Mouse (Mus musculus): Measurements from ENCODE around the gene Asb2. TPM values are rescaled to one million over a fixed set of nuclear protein-coding genes. Genes with fewer than 3 reads are reported as not detected.

Asb2 gene
- polyA plus RNA-seq, 1 experiment from 2014 or later, result 18.7 TPM

DNA sequence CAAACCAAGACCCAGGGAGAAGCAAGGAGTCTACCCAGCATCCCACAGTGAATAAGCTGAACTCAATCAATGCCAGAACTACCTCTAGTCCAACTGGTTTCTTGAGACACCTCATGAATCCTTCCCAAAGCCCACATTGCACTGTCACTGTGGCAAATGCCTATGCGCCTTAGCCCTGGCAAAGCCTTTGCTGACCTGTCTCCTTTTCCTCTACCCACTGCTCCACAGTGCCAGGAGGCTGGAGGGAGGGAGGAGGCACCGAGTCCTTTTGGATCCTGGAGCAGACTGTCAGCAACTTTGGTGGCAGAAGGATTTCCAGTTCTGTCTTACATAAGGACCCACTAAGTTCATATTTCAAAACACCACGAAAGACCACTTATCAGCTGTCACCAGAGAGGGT is 72.4 kb downstream of the Asb2 start:
- Histone ChIP-seq H3K9me3 (no peaks in the 10 kb centered on the region), H3K9ac (no peak overlapping the region), H3K4me3 (replicated peaks) (no peak overlapping the region), H3K4me2 (no peak overlapping the region), H3K4me1 (no peaks in the 10 kb centered on the region), H3K27ac (no peak overlapping the region), H3K27me3 (replicated peaks) (no peaks in the 10 kb centered on the region), H3K36me3 (no peaks in the 10 kb centered on the region)
- no peak for ATAC-seq (ENCODE audit: insufficient read depth, low FRiP score, low read depth)
- WGBS, result 81% methylated on average over 3 of the region's 3 CpGs

DNA sequence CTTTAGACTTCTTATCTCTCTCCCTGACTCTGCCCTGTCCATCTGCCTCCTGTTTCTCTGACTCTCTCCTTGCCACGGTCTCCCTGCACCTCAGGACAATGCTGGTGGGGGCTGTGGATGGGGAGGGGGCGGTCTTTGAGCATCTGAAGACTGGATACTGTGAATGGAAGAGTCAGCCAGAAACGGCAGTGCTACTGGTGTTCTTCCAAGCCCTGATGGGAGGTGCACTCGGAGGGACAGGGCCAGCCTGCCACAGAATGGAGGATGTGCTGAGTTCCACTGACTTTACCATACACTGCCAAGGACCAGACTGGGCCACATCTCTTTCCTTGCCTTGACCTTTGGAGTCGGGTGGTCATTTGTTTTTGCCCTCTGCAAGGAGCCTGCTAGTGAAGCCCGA is 72.9 kb downstream of the Asb2 start:
- 61% methylated on average over 6 of the region's 6 CpGs for WGBS

DNA sequence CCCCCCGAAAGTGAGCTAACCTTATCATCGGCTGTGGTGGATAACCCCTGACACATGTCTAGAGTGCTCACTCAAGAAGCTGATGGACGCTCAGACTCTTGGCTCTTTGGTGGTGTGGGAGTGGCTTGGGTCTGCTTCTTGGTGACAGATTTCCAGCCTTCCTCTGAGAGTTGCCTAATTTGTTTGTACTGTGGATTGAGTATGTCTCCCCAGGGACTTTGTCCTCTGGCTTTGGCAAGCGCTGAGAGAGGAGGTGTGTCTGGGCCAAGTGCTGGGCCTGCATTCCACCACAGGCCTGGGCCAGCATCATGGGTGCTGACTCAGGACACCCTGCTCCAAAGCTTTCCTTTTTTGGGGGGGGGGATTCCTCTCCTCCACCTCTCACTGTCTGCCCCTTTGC is 73.9 kb downstream of the Asb2 start:
- ATAC-seq (ENCODE audit: insufficient read depth, low FRiP score, low read depth), result peak; percentile 73
- no peak overlapping the region for H3K9ac ChIP-seq
- H3K4me1 ChIP-seq, result no peaks in the 10 kb centered on the region
- H3K4me2 ChIP-seq, result no peak overlapping the region
- WGBS, result 25% methylated on average over 4 of the region's 4 CpGs
- H3K27me3 ChIP-seq (replicated peaks), result no peaks in the 10 kb centered on the region
- no peaks in the 10 kb centered on the region for H3K36me3 ChIP-seq
- no peaks in the 10 kb centered on the region for H3K9me3 ChIP-seq
- no peak overlapping the region; the same call in 1 of the 2 replicates for H3K27ac ChIP-seq
- no peak overlapping the region for H3K4me3 ChIP-seq (replicated peaks)

More for the DNA sequence above, 72.9 kb downstream of the Asb2 start:
- H3K36me3 ChIP-seq, result no peaks in the 10 kb centered on the region
- H3K4me3 ChIP-seq (replicated peaks), result no peak overlapping the region
- H3K4me1 ChIP-seq, result no peaks in the 10 kb centered on the region
- H3K9ac ChIP-seq, result no peak overlapping the region
- no peaks in the 10 kb centered on the region for H3K27me3 ChIP-seq (replicated peaks)
- no peaks in the 10 kb centered on the region for H3K9me3 ChIP-seq
- H3K27ac ChIP-seq, result no peak overlapping the region
- ATAC-seq (ENCODE audit: insufficient read depth, low FRiP score, low read depth), result no peak
- H3K4me2 ChIP-seq, result no peak overlapping the region

DNA sequence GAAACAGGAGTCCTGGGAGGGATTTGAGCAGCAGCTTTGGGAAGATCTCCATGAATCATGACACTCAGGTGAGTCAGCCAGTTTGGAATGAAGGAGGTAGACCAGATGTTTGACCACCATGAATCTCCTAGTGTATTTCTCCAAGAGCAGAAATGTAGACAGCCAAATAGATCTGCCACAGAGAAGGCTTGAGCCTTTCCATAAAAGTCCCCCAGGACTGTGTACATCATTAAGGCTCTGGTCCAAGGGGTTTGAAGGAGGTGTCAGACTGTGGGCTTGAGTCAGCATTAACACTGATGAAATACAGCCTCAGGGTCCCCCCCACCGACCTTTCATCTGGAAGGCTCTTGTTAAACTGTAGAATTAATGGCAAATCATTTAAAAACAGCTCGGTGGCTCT is 74.3 kb downstream of the Asb2 start:
- H3K36me3 ChIP-seq, result no peaks in the 10 kb centered on the region
- no peak overlapping the region for H3K9ac ChIP-seq
- H3K4me2 ChIP-seq, result no peak overlapping the region
- no peaks in the 10 kb centered on the region for H3K9me3 ChIP-seq
- 34% methylated on average over 2 of the region's 2 CpGs for WGBS
- H3K27ac ChIP-seq, result no peak overlapping the region; the same call in 1 of the 2 replicates
- H3K4me1 ChIP-seq, result no peaks in the 10 kb centered on the region
- no peaks in the 10 kb centered on the region for H3K27me3 ChIP-seq (replicated peaks)
- H3K4me3 ChIP-seq (replicated peaks), result no peak overlapping the region
- ATAC-seq (ENCODE audit: insufficient read depth, low FRiP score, low read depth), result peak; percentile 38; the same call in 1 of the 2 replicates

DNA sequence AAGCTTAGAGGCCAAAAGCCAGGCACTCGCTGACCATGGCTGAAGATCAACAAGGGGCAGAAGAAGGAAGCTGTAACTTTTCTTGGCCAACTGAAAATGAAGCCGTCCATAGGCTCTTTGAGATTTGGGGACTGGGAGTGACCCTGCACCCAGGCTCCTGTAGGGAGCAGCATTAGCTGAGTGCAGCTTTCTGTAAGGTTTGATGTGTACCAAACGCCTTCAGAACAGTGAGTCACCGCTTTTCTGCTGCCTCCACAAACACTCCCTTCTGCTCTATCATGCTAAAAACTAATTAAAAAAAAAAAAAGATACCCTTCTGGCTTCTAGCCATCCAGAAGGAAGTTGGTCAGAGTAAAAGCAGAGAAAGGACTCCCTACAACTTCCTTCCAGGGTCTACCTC is 79.4 kb downstream of the Asb2 start:
- H3K9me3 ChIP-seq, result no peaks in the 10 kb centered on the region
- H3K4me1 ChIP-seq, result no peaks in the 10 kb centered on the region
- no peaks in the 10 kb centered on the region for H3K27me3 ChIP-seq (replicated peaks)
- WGBS, result 41% methylated on average over 4 of the region's 4 CpGs
- H3K36me3 ChIP-seq, result no peaks in the 10 kb centered on the region
- H3K4me3 ChIP-seq (replicated peaks), result no peak overlapping the region
- ATAC-seq (ENCODE audit: insufficient read depth, low FRiP score, low read depth), result no peak
- H3K9ac ChIP-seq, result no peak overlapping the region
- H3K4me2 ChIP-seq, result no peak overlapping the region
- no peak overlapping the region for H3K27ac ChIP-seq

DNA sequence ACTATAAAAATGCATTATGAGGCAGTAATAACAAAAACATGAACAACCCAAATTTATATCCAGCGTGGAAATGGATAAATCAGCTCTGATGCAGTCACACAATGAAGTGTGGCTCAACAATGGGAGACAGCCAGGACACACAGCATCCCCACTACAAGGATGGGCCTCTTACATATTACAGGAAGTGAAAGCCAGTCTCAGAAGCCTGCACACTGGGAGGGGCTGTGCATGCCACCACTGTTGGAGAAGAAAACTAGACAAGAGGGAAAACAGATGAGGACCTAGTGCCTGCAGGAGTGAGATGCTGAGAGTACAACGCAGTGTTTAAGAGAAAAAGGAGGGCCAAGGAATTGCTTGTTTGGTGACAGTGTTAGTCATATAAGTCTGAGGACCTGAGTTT is 82.1 kb downstream of the Asb2 start:
- Histone ChIP-seq H3K36me3 (no peaks in the 10 kb centered on the region), H3K9ac (no peak overlapping the region), H3K4me1 (no peaks in the 10 kb centered on the region), H3K27ac (no peak overlapping the region), H3K27me3 (replicated peaks) (no peaks in the 10 kb centered on the region), H3K4me3 (replicated peaks) (no peak overlapping the region), H3K4me2 (no peak overlapping the region), H3K9me3 (no peaks in the 10 kb centered on the region)
- WGBS, result 89% methylated on average over 2 of the region's 2 CpGs
- ATAC-seq (ENCODE audit: insufficient read depth, low FRiP score, low read depth), result no peak

DNA sequence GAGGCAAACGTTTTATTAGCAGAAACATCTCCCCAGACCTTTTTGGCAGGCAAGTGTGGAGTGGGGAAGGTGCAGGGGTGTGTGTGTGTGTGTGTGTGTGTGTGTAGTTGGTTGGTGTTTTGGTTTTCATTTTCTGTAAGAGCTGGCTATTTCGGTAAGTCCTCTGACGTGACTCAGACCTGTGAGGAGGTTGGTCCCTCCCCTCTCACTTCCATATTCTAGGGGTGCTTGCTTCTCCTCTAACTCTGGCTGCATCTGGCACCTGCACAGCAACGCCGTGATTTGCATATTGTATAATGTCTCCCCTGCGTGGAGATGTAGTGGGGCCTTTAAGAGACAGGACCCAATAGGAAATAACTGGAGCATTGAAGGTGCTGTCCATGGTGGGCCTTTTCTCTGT is 82.8 kb downstream of the Asb2 start:
- no peak overlapping the region for H3K9ac ChIP-seq
- no peak for ATAC-seq (ENCODE audit: insufficient read depth, low FRiP score, low read depth)
- H3K27me3 ChIP-seq (replicated peaks), result no peaks in the 10 kb centered on the region
- no peak overlapping the region for H3K4me3 ChIP-seq (replicated peaks)
- WGBS, result 58% methylated on average over 6 of the region's 6 CpGs
- no peaks in the 10 kb centered on the region for H3K4me1 ChIP-seq
- H3K27ac ChIP-seq, result no peak overlapping the region
- no peak overlapping the region for H3K4me2 ChIP-seq
- H3K9me3 ChIP-seq, result no peaks in the 10 kb centered on the region
- H3K36me3 ChIP-seq, result no peaks in the 10 kb centered on the region

DNA sequence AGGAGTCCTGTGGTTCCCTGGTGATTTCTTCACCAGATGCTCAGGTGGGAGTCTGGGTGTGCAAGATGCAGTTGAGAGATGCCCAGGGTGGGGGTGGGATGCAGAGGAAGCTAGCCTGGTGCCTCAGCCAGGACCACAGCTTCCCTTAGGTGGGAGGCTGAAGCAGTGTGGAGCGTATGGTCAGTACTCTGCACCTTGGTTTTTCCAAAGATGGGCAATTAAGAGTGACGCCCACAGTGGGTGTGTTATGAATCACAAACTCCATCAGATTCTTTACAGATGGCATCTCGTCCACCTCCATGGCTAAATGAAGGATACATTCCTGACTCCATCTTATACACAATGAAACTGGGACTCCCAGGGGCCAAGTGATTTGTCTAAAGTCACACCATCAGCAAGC is 83.6 kb downstream of the Asb2 start:
- no peaks in the 10 kb centered on the region for H3K9me3 ChIP-seq
- no peak for ATAC-seq (ENCODE audit: insufficient read depth, low FRiP score, low read depth)
- H3K4me2 ChIP-seq, result no peak overlapping the region
- no peak overlapping the region for H3K27ac ChIP-seq
- 80% methylated on average over 3 of the region's 3 CpGs for WGBS
- H3K4me3 ChIP-seq (replicated peaks), result no peak overlapping the region
- H3K9ac ChIP-seq, result no peak overlapping the region
- no peaks in the 10 kb centered on the region for H3K4me1 ChIP-seq
- no peaks in the 10 kb centered on the region for H3K27me3 ChIP-seq (replicated peaks)
- no peaks in the 10 kb centered on the region for H3K36me3 ChIP-seq

Other genes with a start within 250 kb of the Asb2 start
- 1.4 TPM in 2 replicates for gene Prima1, start 113.9 kb downstream of the Asb2 start, polyA plus RNA-seq (2015; fragmentation: Nextera tagmentation; extraction: Ambion mirVana)
- not detected in 2 replicates for gene Fam181a, start 45.0 kb downstream of the Asb2 start, polyA plus RNA-seq (2015; fragmentation: Nextera tagmentation; extraction: Ambion mirVana)
- 7.3 and 9.2 TPM in 2 replicates for gene Otub2, start 32.7 kb upstream of the Asb2 start, polyA plus RNA-seq (2015; fragmentation: Nextera tagmentation; extraction: Ambion mirVana)
- 0.18 and 0.49 TPM in 2 replicates for gene 9330161L09Rik, start 51.8 kb upstream of the Asb2 start, polyA plus RNA-seq (2015; fragmentation: Nextera tagmentation; extraction: Ambion mirVana)
- gene Ddx24, start 69.8 kb upstream of the Asb2 start, polyA plus RNA-seq (2015; fragmentation: Nextera tagmentation; extraction: Ambion mirVana), result 91.9 and 105 TPM in 2 replicates
- gene Ifi27, start 78.2 kb upstream of the Asb2 start, polyA plus RNA-seq (2015; fragmentation: Nextera tagmentation; extraction: Ambion mirVana), result 46.7 and 53.3 TPM in 2 replicates
- 24.8 and 25.2 TPM in 2 replicates for gene Ifi27l2a, start 87.7 kb upstream of the Asb2 start, polyA plus RNA-seq (2015; fragmentation: Nextera tagmentation; extraction: Ambion mirVana)
- gene Ifi27l2b, start 101.2 kb upstream of the Asb2 start, polyA plus RNA-seq (2015; fragmentation: Nextera tagmentation; extraction: Ambion mirVana), result 7.0 and 7.8 TPM in 2 replicates
- gene Ppp4r4, start 176.3 kb upstream of the Asb2 start, polyA plus RNA-seq (2015; fragmentation: Nextera tagmentation; extraction: Ambion mirVana), result 1.5 and 1.8 TPM in 2 replicates

All from stomach, embryonic 15.5 days (tissue).